8 mouse cellular contexts compared by ENCODE assay signal in genomic region chr7:89168606-89169005, GRCm38 (mm10).
DNase-seq lines count a peak whose midpoint lies in the region; ATAC-seq and TF ChIP-seq lines count a peak whose summit lies in the region.

No protein-coding gene starts in this region.

- peak; percentile 91 for TF ChIP-seq EP300 in heart, adult 2 months (IDR thresholded peaks at IDR 0.05; ENCODE audit: insufficient read depth, low read depth, low read length)

- WGBS in heart, adult 2 months = 21% methylated on average over 2 of the region's 2 CpGs
- 44% methylated on average over 2 of the region's 2 CpGs for WGBS in heart, embryonic 10.5 days

- no peaks in the 10 kb centered on the region for H3K36me3 ChIP-seq in heart, adult 2 months (ENCODE audit: control insufficient read depth, insufficient read depth, low read length)
- H3K36me3 ChIP-seq in heart, embryonic 10.5 days = no peaks in the 10 kb centered on the region

- DNase-seq in heart, adult 2 months = peak; percentile 66 to 77
- no peak for DNase-seq in heart, embryonic 10.5 days (ENCODE audit: low spot score)
- DNase-seq in brain, adult 2 months (ENCODE audit: low read depth, low spot score) = peak; percentile 95
- peak; percentile 49 for DNase-seq in fibroblast of lung, adult 2 months (ENCODE audit: low read depth)
- DNase-seq in left cerebral cortex, adult 2 months (ENCODE audit: extremely low spot score in 1 of 2, low spot score in 2 of 2) = peak; percentile 78 to 80
- DNase-seq in monocyte, adult 2 months (ENCODE audit: low read depth in 1 of 2, low spot score in 2 of 2) = peak; percentile 9 to 49
- peak; percentile 65 to 83 for DNase-seq in spleen, postnatal 4 days (ENCODE audit: low spot score in 2 of 2)

- no peak overlapping the region for H3K4me3 ChIP-seq in heart, adult 2 months
- no peak overlapping the region for H3K4me3 ChIP-seq in heart, embryonic 10.5 days
- no peak overlapping the region for H3K4me3 ChIP-seq in left cerebral cortex, adult 2 months

- TF ChIP-seq POLR2A in heart, adult 2 months (IDR thresholded peaks at IDR 0.05; ENCODE audit: insufficient read depth, low read depth, low read length) = no peak

- H3K27me3 ChIP-seq in heart, adult 2 months (ENCODE audit: control insufficient read depth, insufficient read depth, low read length) = no peaks in the 10 kb centered on the region
- H3K27me3 ChIP-seq in heart, embryonic 10.5 days (ENCODE audit: insufficient read depth, poor library complexity, severe bottlenecking) = no peaks in the 10 kb centered on the region

- peak; percentile 73 to 79; a peak in 3 of 4 replicates for ATAC-seq in hematopoietic stem cell, adult 5-6 weeks (replicated peaks in 1 of 2; ENCODE audit: insufficient read depth in 1 of 2, low FRiP score in 2 of 2, low TSS enrichment in 1 of 2, low read depth in 1 of 2, poor library complexity in 2 of 2, severe bottlenecking in 2 of 2)

- intact Hi-C loops in heart, adult 2 months (cut with DNase I) = loop anchor here (1.0 to 10.0 kb wide), 2 partner anchors 196 to 251 kb away; no protein-coding TSS in a partner anchor
- intact Hi-C loops in left cerebral cortex, adult 2 months (cut with DNase I) = loop anchor here (1.0 kb wide), 1 partner anchor 170 kb away; no protein-coding TSS in a partner anchor

- no peak overlapping the region for H3K9ac ChIP-seq in heart, adult 2 months (ENCODE audit: low read depth, low read length)

- H3K27ac ChIP-seq in heart, adult 2 months = no peak overlapping the region
- H3K27ac ChIP-seq in heart, embryonic 10.5 days = no peak overlapping the region
- H3K27ac ChIP-seq in left cerebral cortex, adult 2 months = no peak overlapping the region

- no peaks in the 10 kb centered on the region for H3K4me1 ChIP-seq in heart, adult 2 months (ENCODE audit: control insufficient read depth, insufficient read depth, low read length)
- H3K4me1 ChIP-seq in heart, embryonic 10.5 days = no peaks in the 10 kb centered on the region

- TF ChIP-seq CTCF in heart, adult 2 months (IDR thresholded peaks at IDR 0.05) = peak; percentile 100
- TF ChIP-seq CTCF in left cerebral cortex, adult 2 months (IDR thresholded peaks at IDR 0.05) = peak; percentile 99

- H3K9me3 ChIP-seq in heart, embryonic 10.5 days = no peaks in the 10 kb centered on the region

- H3K79me2 ChIP-seq in heart, adult 2 months (replicated peaks; ENCODE audit: control insufficient read depth, insufficient read depth, low read length) = 0 out of 2 replicates have a peak, but pooled peaks cover 2% of the 10 kb centered on the region
